Mouse (Mus musculus): ENCODE results near the gene Gm20388. TPM values are rescaled to one million over a fixed set of nuclear protein-coding genes. Genes with fewer than 3 reads are reported as not detected.

Gene Gm20388
- total and polyA plus RNA-seq, 2 experiments from 2014 or later, result 17.3 TPM; not detected in 1

DNA sequence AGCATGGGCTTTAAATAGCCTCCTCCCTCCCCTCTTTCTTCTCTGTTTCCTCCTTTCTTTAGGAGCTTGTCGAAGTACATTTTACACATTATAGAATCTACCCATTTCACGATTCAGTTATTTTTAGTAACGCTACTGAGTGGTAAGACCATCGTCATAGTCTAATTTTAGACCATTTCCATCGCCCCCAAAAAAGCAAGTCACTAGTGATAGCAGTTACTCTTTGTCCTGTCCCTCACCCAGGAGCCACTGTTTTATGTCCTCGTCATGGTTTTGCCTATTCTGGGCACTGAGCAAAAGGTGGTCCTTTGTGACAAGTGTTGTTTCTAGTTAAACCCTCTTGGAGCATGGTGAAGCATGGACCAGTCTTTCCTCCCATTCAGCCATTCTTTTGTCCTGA lies 209.3 kb downstream of the Gm20388 start:
- Histone ChIP-seq H3K9me3 (replicated peaks; ENCODE audit: control insufficient read depth, low read length) (no peaks in the 10 kb centered on the region), H3K4me3 (ENCODE audit: low read depth, low read length) (no peak overlapping the region), H3K27ac (ENCODE audit: low read depth) (peak overlapping the region; percentile 54), H3K4me1 (ENCODE audit: control insufficient read depth, insufficient read depth) (peaks cover 54% of the 10 kb centered on the region), H3K27me3 (ENCODE audit: control insufficient read depth, insufficient read depth, low read length) (no peaks in the 10 kb centered on the region), H3K4me2 (ENCODE audit: low read depth, low read length) (0 out of 2 replicates have a peak overlapping the region, but pooled peaks have one; percentile 0), H3K9ac (replicated peaks; ENCODE audit: low read depth, low read length) (0 out of 2 replicates have a peak overlapping the region, but pooled peaks have one; percentile 28), H3K36me3 (replicated peaks; ENCODE audit: control insufficient read depth, insufficient read depth, low read length) (no peaks in the 10 kb centered on the region)
- ATAC-seq (ENCODE audit: insufficient read depth, low read depth), result peak; percentile 62; the same call in 1 of the 2 replicates
- TF ChIP-seq CTCF (IDR thresholded peaks at IDR 0.05; ENCODE audit: low read depth), result no peak
- no peak for TF ChIP-seq EP300 (IDR thresholded peaks at IDR 0.05; ENCODE audit: low read depth)
- WGBS, result 23% methylated on average over 6 of the region's 6 CpGs
- peak; percentile 79 for DNase-seq (ENCODE audit: low spot score)

- H3K27ac ChIP-seq (ENCODE audit: low read depth), result peak overlapping the region; percentile 49; the same call in 1 of the 2 replicates
Measured at GRCm38 (mm10) chr8:120120951-120121350, 210.3 kb downstream of the Gm20388 start.

DNA sequence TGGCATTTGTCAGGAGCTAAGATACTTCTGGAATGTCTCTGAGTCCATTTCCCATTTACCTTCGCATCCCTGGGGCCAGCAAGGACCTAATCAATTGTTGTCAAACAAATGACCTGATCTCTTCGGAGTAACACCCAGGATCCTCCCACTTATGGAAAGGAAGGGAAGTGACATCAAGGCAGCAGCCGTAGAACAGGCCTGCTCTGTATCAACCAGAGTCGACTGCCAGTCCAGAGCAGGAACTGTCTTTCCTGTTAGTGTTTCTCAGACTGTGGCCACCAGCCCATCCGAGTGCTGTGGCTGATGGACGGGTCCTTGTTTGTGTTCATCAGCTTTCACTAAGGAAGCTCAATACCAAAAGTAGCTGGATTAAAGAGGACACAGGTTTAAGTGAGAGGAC lies 213.6 kb downstream of the Gm20388 start:
- TF ChIP-seq EP300 (IDR thresholded peaks at IDR 0.05; ENCODE audit: low read depth) (no peak), CTCF (IDR thresholded peaks at IDR 0.05; ENCODE audit: low read depth) (no peak)
- no peak overlapping the region for H3K4me3 ChIP-seq (ENCODE audit: low read depth, low read length)
- H3K9me3 ChIP-seq (replicated peaks; ENCODE audit: control insufficient read depth, low read length), result no peaks in the 10 kb centered on the region
- no peaks in the 10 kb centered on the region for H3K27me3 ChIP-seq (ENCODE audit: control insufficient read depth, insufficient read depth, low read length)
- no peak overlapping the region for H3K9ac ChIP-seq (replicated peaks; ENCODE audit: low read depth, low read length)
- H3K36me3 ChIP-seq (replicated peaks; ENCODE audit: control insufficient read depth, insufficient read depth, low read length), result no peaks in the 10 kb centered on the region
- peaks cover 62% of the 10 kb centered on the region for H3K4me1 ChIP-seq (ENCODE audit: control insufficient read depth, insufficient read depth)
- no peak overlapping the region for H3K4me2 ChIP-seq (ENCODE audit: low read depth, low read length)
- 29% methylated on average over 6 of the region's 6 CpGs for WGBS
- H3K27ac ChIP-seq (ENCODE audit: low read depth), result peak overlapping the region; percentile 36
- DNase-seq (ENCODE audit: low spot score) (peak; percentile 58), ATAC-seq (ENCODE audit: insufficient read depth, low read depth) (no peak)

More at GRCm38 (mm10) chr8:120120951-120121350, 210.3 kb downstream of the Gm20388 start:
- Histone ChIP-seq H3K4me3 (ENCODE audit: low read depth, low read length) (no peak overlapping the region), H3K9me3 (replicated peaks; ENCODE audit: control insufficient read depth, low read length) (no peaks in the 10 kb centered on the region), H3K27me3 (ENCODE audit: control insufficient read depth, insufficient read depth, low read length) (no peaks in the 10 kb centered on the region), H3K9ac (replicated peaks; ENCODE audit: low read depth, low read length) (no peak overlapping the region), H3K4me1 (ENCODE audit: control insufficient read depth, insufficient read depth) (peaks cover 60% of the 10 kb centered on the region), H3K4me2 (ENCODE audit: low read depth, low read length) (peak overlapping the region; percentile 22; the same call in 1 of the 2 replicates), H3K36me3 (replicated peaks; ENCODE audit: control insufficient read depth, insufficient read depth, low read length) (no peaks in the 10 kb centered on the region)
- TF ChIP-seq EP300 (IDR thresholded peaks at IDR 0.05; ENCODE audit: low read depth), result no peak
- TF ChIP-seq CTCF (IDR thresholded peaks at IDR 0.05; ENCODE audit: low read depth), result no peak
- ATAC-seq (ENCODE audit: insufficient read depth, low read depth) (0 out of 2 replicates have a peak, but pooled peaks have one; percentile 20), DNase-seq (ENCODE audit: low spot score) (peak; percentile 45)
- 38% methylated on average over 5 of the region's 5 CpGs for WGBS

DNA sequence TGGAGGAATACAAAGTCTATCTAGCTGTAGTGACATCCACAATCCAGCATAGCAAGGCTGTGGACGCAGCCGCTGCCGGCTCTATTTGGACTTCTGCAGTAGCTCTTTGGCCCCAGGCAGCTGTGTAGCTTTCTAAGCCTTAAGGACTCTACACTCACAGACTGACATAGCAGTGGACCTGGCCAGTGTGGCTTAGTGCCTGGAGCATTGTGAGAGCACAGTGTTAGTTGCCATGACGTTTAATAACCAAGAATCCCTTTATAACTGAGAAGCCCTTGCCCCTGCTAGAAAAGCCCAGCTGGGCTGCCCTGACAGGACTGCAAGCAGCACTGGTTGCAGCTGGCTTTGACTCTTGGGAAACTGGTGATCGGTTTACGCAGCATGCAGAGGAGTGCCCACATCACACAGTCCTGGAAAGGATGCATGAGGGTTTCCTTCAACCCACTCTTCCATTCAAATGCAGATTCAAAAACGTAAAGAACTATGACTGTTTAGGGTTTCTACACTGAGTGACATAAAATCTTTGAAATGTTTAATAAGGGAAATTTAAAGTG lies 214.3 kb downstream of the Gm20388 start:
- 63% methylated on average over 7 of the region's 7 CpGs for WGBS
- H3K4me1 ChIP-seq (ENCODE audit: control insufficient read depth, insufficient read depth), result peaks cover 62% of the 10 kb centered on the region

DNA sequence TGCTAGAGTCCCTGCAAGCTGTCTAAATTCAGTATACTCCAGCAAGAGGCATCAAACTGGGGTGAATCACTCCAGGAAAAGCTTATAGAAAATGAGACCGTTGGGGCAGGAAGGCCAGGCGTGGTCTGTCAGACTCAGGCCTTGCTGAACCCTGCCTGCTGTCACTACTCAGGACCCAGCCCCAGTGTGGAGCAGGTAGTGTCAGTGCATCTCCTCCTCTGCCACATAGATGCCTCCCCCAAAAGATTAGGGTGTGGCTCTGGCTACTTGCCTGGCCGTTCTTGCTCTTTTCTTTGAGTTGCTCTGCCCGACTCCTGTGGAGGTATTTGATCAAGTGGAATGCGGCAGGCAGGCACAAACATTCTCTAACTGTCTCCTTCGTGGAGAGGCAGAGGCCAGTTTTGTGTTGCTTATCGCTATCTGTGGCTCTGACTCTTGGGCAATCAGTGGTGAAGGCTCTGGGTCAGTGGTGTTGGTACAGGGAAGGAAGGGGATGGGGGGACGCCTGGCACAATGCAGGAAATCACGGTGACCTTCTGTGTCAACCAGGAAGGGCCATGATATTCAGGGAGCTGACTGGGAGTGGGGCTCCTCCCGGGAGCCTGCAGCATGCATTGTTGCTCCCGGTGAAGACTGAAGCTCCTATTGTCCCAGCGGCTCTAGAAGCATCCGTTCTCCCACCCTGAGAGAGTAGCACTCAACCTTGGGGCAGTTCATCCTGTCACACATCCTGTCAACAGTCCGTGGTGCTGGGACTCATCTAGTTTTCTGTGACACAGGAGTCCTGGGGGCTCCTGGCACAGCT lies 215.9 kb downstream of the Gm20388 start:
- Histone ChIP-seq H3K4me2 (ENCODE audit: low read depth, low read length) (peak overlapping the region; percentile 22), H3K36me3 (replicated peaks; ENCODE audit: control insufficient read depth, insufficient read depth, low read length) (no peaks in the 10 kb centered on the region), H3K27me3 (ENCODE audit: control insufficient read depth, insufficient read depth, low read length) (no peaks in the 10 kb centered on the region), H3K9me3 (replicated peaks; ENCODE audit: control insufficient read depth, low read length) (no peaks in the 10 kb centered on the region), H3K9ac (replicated peaks; ENCODE audit: low read depth, low read length) (peak overlapping the region; percentile 29; the same call in 1 of the 2 replicates), H3K27ac (ENCODE audit: low read depth) (peak overlapping the region; percentile 87), H3K4me1 (ENCODE audit: control insufficient read depth, insufficient read depth) (peaks cover 52% of the 10 kb centered on the region), H3K4me3 (ENCODE audit: low read depth, low read length) (no peak overlapping the region)
- no peak for TF ChIP-seq CTCF (IDR thresholded peaks at IDR 0.05; ENCODE audit: low read depth)
- peak; percentile 58; the same call in 1 of the 2 replicates for TF ChIP-seq EP300 (IDR thresholded peaks at IDR 0.05; ENCODE audit: low read depth)
- 9% methylated on average over 14 of the region's 14 CpGs for WGBS
- DNase-seq (ENCODE audit: low spot score) (peak; percentile 59), ATAC-seq (ENCODE audit: insufficient read depth, low read depth) (peak; percentile 69)

More for the DNA sequence above, 214.3 kb downstream of the Gm20388 start:
- TF ChIP-seq CTCF (IDR thresholded peaks at IDR 0.05; ENCODE audit: low read depth) (no peak), EP300 (IDR thresholded peaks at IDR 0.05; ENCODE audit: low read depth) (no peak)
- Histone ChIP-seq H3K36me3 (replicated peaks; ENCODE audit: control insufficient read depth, insufficient read depth, low read length) (no peaks in the 10 kb centered on the region), H3K27ac (ENCODE audit: low read depth) (peak overlapping the region; percentile 36), H3K9me3 (replicated peaks; ENCODE audit: control insufficient read depth, low read length) (no peaks in the 10 kb centered on the region), H3K4me2 (ENCODE audit: low read depth, low read length) (no peak overlapping the region), H3K27me3 (ENCODE audit: control insufficient read depth, insufficient read depth, low read length) (no peaks in the 10 kb centered on the region), H3K4me3 (ENCODE audit: low read depth, low read length) (no peak overlapping the region), H3K9ac (replicated peaks; ENCODE audit: low read depth, low read length) (no peak overlapping the region)
- DNase-seq (ENCODE audit: low spot score), result no peak
- ATAC-seq (ENCODE audit: insufficient read depth, low read depth), result no peak
